Mouse (Mus musculus) MEL (cell line): ENCODE measurements at regions not wholly inside any gene's neighbourhood (a gene's known extent, or its start where the extent isn't known, plus 50 kb on each side); places are given as distances from the start of the nearest gene placed in this dataset.

Experiments used
- DNase-seq: peaks from one replicate; pipeline ENCODE4 v3.0.0; 2011; ENCODE audit warnings: low read depth, low spot score
- H3K27ac ChIP-seq: 2 replicates; pipeline ENCODE4 v1.5.1; 2012; ENCODE audit warnings: low read depth, mild to moderate bottlenecking, control low read depth, low read length, moderate library complexity; ENCODE audit not compliant: control insufficient read depth
- H3K27me3 ChIP-seq, 2 experiments: fragments of 150-350 bp in 1 of 2; sonication (generic) in 1 of 2; 2 replicates each; pipeline ENCODE4 v1.6.1; 2012; ENCODE audit warnings: low read length in 2 of 2, mild to moderate bottlenecking in 2 of 2, improper control_type of control experiment in 1 of 2, moderate library complexity in 1 of 2; ENCODE audit not compliant: insufficient read depth in 2 of 2, control insufficient read depth in 1 of 2
- H3K36me3 ChIP-seq, 2 experiments: 2 replicates each; pipeline ENCODE4 v1.6.1; 2012 to 2014; ENCODE audit warnings: low read length in 2 of 2, improper control_type of control experiment in 1 of 2, inconsistent platforms in 1 of 2, mild to moderate bottlenecking in 1 of 2; ENCODE audit not compliant: insufficient read depth in 2 of 2, control insufficient read depth in 1 of 2
- H3K4me1 ChIP-seq, 2 experiments: fragments of 150-350 bp in 1 of 2; sonication (generic) in 1 of 2; 2 replicates each; pipeline ENCODE4 v1.6.1; 2012; ENCODE audit warnings: low read length in 2 of 2, improper control_type of control experiment in 1 of 2, mild to moderate bottlenecking in 1 of 2; ENCODE audit not compliant: insufficient read depth in 2 of 2, control insufficient read depth in 1 of 2
- H3K4me3 ChIP-seq, 2 experiments: fragments of 150-350 bp in 1 of 2; sonication (generic) in 1 of 2; 2 replicates each; pipeline ENCODE4 v1.5.1; 2012; ENCODE audit warnings: low read depth in 2 of 2, low read length in 2 of 2, mild to moderate bottlenecking in 2 of 2, moderate library complexity in 2 of 2, control low read depth in 1 of 2, improper control_type of control experiment in 1 of 2; ENCODE audit not compliant: control insufficient read depth in 1 of 2, insufficient read depth in 1 of 2
- H3K79me2 ChIP-seq: 2 replicates; pipeline ENCODE4 v1.6.1; 2012; ENCODE audit warnings: mild to moderate bottlenecking, low read length, moderate library complexity; ENCODE audit not compliant: control insufficient read depth, poor library complexity, insufficient read depth
- H3K9ac ChIP-seq: 2 replicates; pipeline ENCODE4 v1.6.1; 2012; ENCODE audit warnings: low read depth, mild to moderate bottlenecking, control low read depth, low read length, moderate library complexity; ENCODE audit not compliant: control insufficient read depth, poor library complexity, severe bottlenecking
- H3K9me3 ChIP-seq: fragments of 150-350 bp; sonication (generic); replicated peaks from 2 replicates; pipeline ENCODE4 v1.6.1; 2012; ENCODE audit warnings: mild to moderate bottlenecking, low read length, improper control_type of control experiment, moderate library complexity; ENCODE audit not compliant: insufficient read depth
- BHLHE40 ChIP-seq: IDR thresholded peaks from 2 replicates; pipeline ENCODE4 v1.6.1; 2012; ENCODE audit warnings: low read depth, mild to moderate bottlenecking, inconsistent platforms, low read length, improper control_type of control experiment, borderline replicate concordance
- CHD1 ChIP-seq: IDR thresholded peaks from 2 replicates; pipeline ENCODE4 v1.6.1; 2012; ENCODE audit warnings: low read depth, mild to moderate bottlenecking, inconsistent platforms, low read length, improper control_type of control experiment
- CTCF ChIP-seq, 3 experiments: IDR thresholded peaks in 2 of 3; conservative IDR thresholded peaks in 1 of 3; 2 replicates each; pipeline ENCODE4 v1.5.1; 2011 to 2012; ENCODE audit warnings: low read length in 3 of 3, low read depth in 2 of 3, mild to moderate bottlenecking in 2 of 3, improper control_type of control experiment in 1 of 3, inconsistent platforms in 1 of 3, mixed read lengths in 1 of 3, moderate library complexity in 1 of 3; ENCODE audit not compliant: control insufficient read depth in 1 of 3, insufficient read depth in 1 of 3, poor library complexity in 1 of 3, severe bottlenecking in 1 of 3
- ELF1 ChIP-seq: IDR thresholded peaks from 2 replicates; pipeline ENCODE4 v1.6.1; 2014; ENCODE audit warnings: low read depth, mild to moderate bottlenecking, inconsistent platforms, low read length, improper control_type of control experiment, moderate library complexity
- EP300 ChIP-seq, 2 experiments: IDR thresholded peaks; 2 replicates each; pipeline ENCODE4 v1.6.1; 2011; ENCODE audit warnings: improper control_type of control experiment in 2 of 2, low read length in 2 of 2, low read depth in 1 of 2, mild to moderate bottlenecking in 1 of 2
- GABPA ChIP-seq: IDR thresholded peaks from 2 replicates; pipeline ENCODE4 v1.6.1; 2012; ENCODE audit warnings: low read depth, mild to moderate bottlenecking, inconsistent platforms, low read length, improper control_type of control experiment, moderate library complexity
- GATA1 ChIP-seq: IDR thresholded peaks from 2 replicates; pipeline ENCODE4 v1.6.1; 2011; ENCODE audit warnings: low read depth, low read length, improper control_type of control experiment
- JUND ChIP-seq: IDR thresholded peaks from 2 replicates; pipeline ENCODE4 v1.6.1; 2011; ENCODE audit warnings: low read depth, mild to moderate bottlenecking, improper control_type of control experiment, low read length
- MAFK ChIP-seq: IDR thresholded peaks from 2 replicates; pipeline ENCODE4 v1.6.1; 2011; ENCODE audit warnings: low read depth, mild to moderate bottlenecking, low read length, improper control_type of control experiment, borderline replicate concordance
- MAX ChIP-seq: IDR thresholded peaks from 2 replicates; pipeline ENCODE4 v1.6.1; 2011; ENCODE audit warnings: low read length, improper control_type of control experiment
- MAZ ChIP-seq: IDR thresholded peaks from 2 replicates; pipeline ENCODE4 v1.6.1; 2012; ENCODE audit warnings: low read depth, mild to moderate bottlenecking, inconsistent platforms, low read length, improper control_type of control experiment
- MXI1 ChIP-seq: IDR thresholded peaks from 2 replicates; pipeline ENCODE4 v1.6.1; 2011; ENCODE audit warnings: mild to moderate bottlenecking, low read depth, low read length, improper control_type of control experiment
- MYB ChIP-seq: IDR thresholded peaks from 2 replicates; pipeline ENCODE4 v1.6.1; 2011; ENCODE audit warnings: mild to moderate bottlenecking, low read depth, low read length, improper control_type of control experiment
- MYC ChIP-seq: IDR thresholded peaks from 2 replicates; pipeline ENCODE4 v1.6.1; 2011; ENCODE audit warnings: low read depth, mild to moderate bottlenecking, low read length, improper control_type of control experiment, moderate library complexity
- NELFE ChIP-seq: IDR thresholded peaks from 2 replicates; pipeline ENCODE4 v1.6.1; 2011; ENCODE audit warnings: low read depth, low read length, improper control_type of control experiment
- NRF1 ChIP-seq: IDR thresholded peaks from 2 replicates; pipeline ENCODE4 v1.6.1; 2014; ENCODE audit warnings: low read depth, mild to moderate bottlenecking, inconsistent platforms, low read length, improper control_type of control experiment, moderate library complexity; ENCODE audit not compliant: poor library complexity, insufficient read depth, severe bottlenecking
- POLR2AphosphoS2 ChIP-seq: IDR thresholded peaks from 2 replicates; pipeline ENCODE4 v1.6.1; 2011; ENCODE audit warnings: low read length, improper control_type of control experiment
- RCOR1 ChIP-seq: IDR thresholded peaks from 2 replicates; pipeline ENCODE4 v1.6.1; 2012; ENCODE audit warnings: low read depth, mild to moderate bottlenecking, inconsistent platforms, low read length, improper control_type of control experiment
- SIN3A ChIP-seq: IDR thresholded peaks from 2 replicates; pipeline ENCODE4 v1.6.1; 2012; ENCODE audit warnings: low read length, improper control_type of control experiment, inconsistent platforms
- SMC3 ChIP-seq: IDR thresholded peaks from 2 replicates; pipeline ENCODE4 v1.6.1; 2011; ENCODE audit warnings: low read depth, low read length, improper control_type of control experiment
- TCF12 ChIP-seq: IDR thresholded peaks from 2 replicates; pipeline ENCODE4 v1.6.1; 2014; ENCODE audit warnings: low read depth, mild to moderate bottlenecking, inconsistent platforms, low read length, improper control_type of control experiment, moderate library complexity
- UBTF ChIP-seq: IDR thresholded peaks from 2 replicates; pipeline ENCODE4 v1.6.1; 2012; ENCODE audit warnings: low read depth, mild to moderate bottlenecking, inconsistent platforms, low read length, improper control_type of control experiment, moderate library complexity, borderline replicate concordance; ENCODE audit not compliant: insufficient read depth
- ZC3H11A ChIP-seq: IDR thresholded peaks from 2 replicates; pipeline ENCODE4 v1.6.1; 2012; ENCODE audit warnings: low read depth, mild to moderate bottlenecking, inconsistent platforms, low read length, improper control_type of control experiment
- ZKSCAN1 ChIP-seq: IDR thresholded peaks from 2 replicates; pipeline ENCODE4 v1.6.1; 2012; ENCODE audit warnings: low read depth, mild to moderate bottlenecking, inconsistent platforms, low read length, improper control_type of control experiment, moderate library complexity
- ZNF384 ChIP-seq: IDR thresholded peaks from 2 replicates; pipeline ENCODE4 v1.6.1; 2012; ENCODE audit warnings: low read depth, mild to moderate bottlenecking, inconsistent platforms, low read length, improper control_type of control experiment

- no peak for TF ChIP-seq MYC
- no peak for TF ChIP-seq ZC3H11A
- no peak for TF ChIP-seq ZNF384
- TF ChIP-seq NRF1: no peak
- TF ChIP-seq MXI1: no peak
- no peak for TF ChIP-seq MAX
- no peak for TF ChIP-seq MAZ
- TF ChIP-seq POLR2AphosphoS2: no peak
- no peak for TF ChIP-seq SIN3A
- TF ChIP-seq SMC3: no peak
- TF ChIP-seq MYB: no peak
- no peak for TF ChIP-seq MAFK
- TF ChIP-seq UBTF: no peak
- TF ChIP-seq ZKSCAN1: no peak
- no peak for TF ChIP-seq JUND
- no peak for TF ChIP-seq GATA1
- no peaks in the 10 kb centered on the region for H3K4me1 ChIP-seq
- H3K36me3 ChIP-seq: no peaks in the 10 kb centered on the region
- H3K9me3 ChIP-seq: no peaks in the 10 kb centered on the region
- H3K79me2 ChIP-seq: no peaks in the 10 kb centered on the region
- DNase-seq: no peak
- no peak overlapping the region for H3K27ac ChIP-seq
- no peak overlapping the region for H3K9ac ChIP-seq
- H3K27me3 ChIP-seq: no peaks in the 10 kb centered on the region
- no peak overlapping the region for H3K4me3 ChIP-seq
Measured at GRCm38 (mm10) chr1:128668718-128669117, 76.6 kb upstream of the Cxcr4 start.

DNA sequence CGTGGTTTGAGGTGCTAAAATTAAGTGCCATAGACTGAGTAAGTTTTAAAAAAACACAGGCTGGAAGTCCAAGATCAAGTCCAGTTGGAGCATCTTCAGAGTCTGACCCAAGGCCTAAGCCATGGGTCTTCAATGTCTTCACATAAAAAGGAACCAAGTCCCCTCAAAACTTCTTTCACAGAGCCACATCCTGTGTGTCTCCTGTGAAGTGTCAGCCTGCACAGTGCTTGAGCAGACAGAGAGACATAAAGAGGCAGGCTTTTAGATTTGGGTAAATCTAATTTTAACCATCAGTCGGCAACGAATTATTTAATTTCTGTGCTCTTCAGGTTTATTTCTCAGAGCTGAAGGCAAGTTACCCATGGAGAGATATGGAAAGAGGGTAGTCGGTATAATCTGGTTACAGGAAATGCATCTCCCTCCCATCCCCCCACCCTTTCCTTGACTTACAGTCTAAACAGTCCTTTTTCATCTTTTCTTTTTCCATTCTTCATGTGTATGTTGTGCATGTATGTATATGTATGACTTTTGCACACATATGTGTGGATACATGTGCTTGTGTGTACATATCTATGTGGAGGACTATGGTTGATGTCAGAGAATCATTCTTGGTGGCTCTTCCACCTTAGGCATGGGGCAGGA, 75.1 kb upstream of the Cxcr4 start:
- no peaks in the 10 kb centered on the region for H3K36me3 ChIP-seq
- no peak overlapping the region for H3K9ac ChIP-seq
- no peaks in the 10 kb centered on the region for H3K9me3 ChIP-seq
- TF ChIP-seq MYB (no peak), EP300 (IDR thresholded peaks at IDR 0.05; ENCODE audit: low read depth in 1 of 2, low read length in 2 of 2) (no peak), SIN3A (no peak), NELFE (no peak), GATA1 (no peak), BHLHE40 (no peak), CTCF (IDR thresholded peaks at IDR 0.05 in 2 of 3, conservative IDR thresholded peaks at IDR 0.05 in 1 of 3; ENCODE audit: control insufficient read depth in 1 of 3, insufficient read depth in 1 of 3, low read depth in 2 of 3, low read length in 3 of 3, poor library complexity in 1 of 3, severe bottlenecking in 1 of 3) (no peak), GABPA (no peak), MAZ (no peak), TCF12 (no peak), RCOR1 (no peak), ELF1 (no peak), MAFK (no peak), CHD1 (no peak)
- TF ChIP-seq, all 39 proteins: peak for 0
- Histone ChIP-seq H3K27me3 (no peaks in the 10 kb centered on the region), H3K4me3 (no peak overlapping the region), H3K4me1 (no peaks in the 10 kb centered on the region), H3K79me2 (no peaks in the 10 kb centered on the region), H3K27ac (no peak overlapping the region)
- no peak for DNase-seq
